Mouse (Mus musculus) myocyte (in vitro differentiated cells): Measurements from ENCODE around the gene Thsd7a.

Source experiments
- CEBPB ChIP-seq: IDR thresholded peaks from 2 replicates; pipeline ENCODE4 v1.6.1; 2011; ENCODE audit warnings: mild to moderate bottlenecking, moderate library complexity; ENCODE audit not compliant: poor library complexity, insufficient read depth, severe bottlenecking
- E2F4 ChIP-seq: IDR thresholded peaks from one replicate; pipeline ENCODE4 v1.6.1; 2011; ENCODE audit warnings: mild to moderate bottlenecking, control low read depth, moderate library complexity; ENCODE audit not compliant: insufficient read depth
- MAX ChIP-seq: IDR thresholded peaks from one replicate; pipeline ENCODE4 v1.6.1; 2011; ENCODE audit warnings: low read depth, mild to moderate bottlenecking, control low read depth
- MYOD1 ChIP-seq, 3 experiments: IDR thresholded peaks; one replicate each; pipeline ENCODE4 v1.6.1; 2011; ENCODE audit warnings: control low read depth in 2 of 3, low read depth in 2 of 3, mild to moderate bottlenecking in 2 of 3, moderate library complexity in 1 of 3; ENCODE audit not compliant: insufficient read length in 2 of 3, control insufficient read depth in 1 of 3
- MYOG ChIP-seq, 3 experiments: IDR thresholded peaks; one replicate each; pipeline ENCODE4 v1.6.1; 2011; ENCODE audit warnings: control low read depth in 2 of 3, low read depth in 2 of 3, mild to moderate bottlenecking in 2 of 3; ENCODE audit not compliant: insufficient read length in 2 of 3, control insufficient read depth in 1 of 3, insufficient read depth in 1 of 3
- POLR2A ChIP-seq: IDR thresholded peaks from one replicate; pipeline ENCODE4 v1.6.1; 2011; ENCODE audit warnings: low read depth, mild to moderate bottlenecking, control low read depth, moderate library complexity; ENCODE audit not compliant: insufficient read length
- POLR2AphosphoS2 ChIP-seq: IDR thresholded peaks from one replicate; pipeline ENCODE4 v1.6.1; 2011; ENCODE audit warnings: low read depth, control low read depth; ENCODE audit not compliant: insufficient read length
- REST ChIP-seq: IDR thresholded peaks from one replicate; pipeline ENCODE4 v1.6.1; 2011; ENCODE audit warnings: mild to moderate bottlenecking, control low read depth, moderate library complexity; ENCODE audit not compliant: insufficient read depth, insufficient read length
- TCF12 ChIP-seq: IDR thresholded peaks from one replicate; pipeline ENCODE4 v1.6.1; 2011; ENCODE audit warnings: mild to moderate bottlenecking, control low read depth; ENCODE audit not compliant: poor library complexity, insufficient read depth, severe bottlenecking
- TCF3 ChIP-seq: IDR thresholded peaks from one replicate; pipeline ENCODE4 v1.6.1; 2011; ENCODE audit warnings: low read depth, control low read depth; ENCODE audit not compliant: insufficient read length
- USF1 ChIP-seq: IDR thresholded peaks from one replicate; pipeline ENCODE4 v1.6.1; 2011; ENCODE audit warnings: low read depth, mild to moderate bottlenecking, control low read depth, moderate library complexity

DNA sequence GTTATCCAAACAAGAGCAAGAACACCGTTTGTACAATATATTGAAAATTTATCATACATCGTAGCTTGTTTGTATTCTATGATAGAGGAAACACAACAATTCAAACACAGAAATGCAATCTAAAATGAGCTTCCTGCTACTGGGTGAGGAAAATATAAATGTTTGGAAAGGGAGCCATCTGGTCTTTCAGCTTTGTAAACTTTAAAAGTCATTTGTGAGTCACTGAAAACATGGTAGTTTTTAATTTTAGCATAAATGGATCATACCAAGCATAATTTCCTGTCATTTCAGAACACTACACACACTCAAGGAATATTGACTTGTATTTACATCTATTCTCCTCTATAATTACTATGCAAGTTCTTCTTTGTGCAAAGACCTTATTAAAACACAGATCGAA lies 363.6 kb downstream of the Thsd7a start:
- TF ChIP-seq POLR2A, result no peak
- TF ChIP-seq E2F4, result no peak
- no peak for TF ChIP-seq MAX
- TF ChIP-seq POLR2AphosphoS2, result no peak
- no peak for TF ChIP-seq USF1
- TF ChIP-seq TCF3, result no peak
- TF ChIP-seq CEBPB, result no peak
- TF ChIP-seq TCF12, result no peak
- TF ChIP-seq MYOG (IDR thresholded peaks at IDR 0.05; ENCODE audit: control insufficient read depth in 1 of 3, insufficient read depth in 1 of 3, insufficient read length in 2 of 3, low read depth in 2 of 3), result no peak
- no peak for TF ChIP-seq MYOD1 (IDR thresholded peaks at IDR 0.05; ENCODE audit: control insufficient read depth in 1 of 3, insufficient read length in 2 of 3, low read depth in 2 of 3)
- no peak for TF ChIP-seq REST
